Mouse (Mus musculus): ENCODE data around the gene Omp. TPM values are rescaled to one million over a fixed set of nuclear protein-coding genes. Genes with fewer than 3 reads are reported as not detected.

The Omp gene
- total RNA-seq, 2 experiments from 2014 or later, result 4.4 TPM; not detected in 1

DNA sequence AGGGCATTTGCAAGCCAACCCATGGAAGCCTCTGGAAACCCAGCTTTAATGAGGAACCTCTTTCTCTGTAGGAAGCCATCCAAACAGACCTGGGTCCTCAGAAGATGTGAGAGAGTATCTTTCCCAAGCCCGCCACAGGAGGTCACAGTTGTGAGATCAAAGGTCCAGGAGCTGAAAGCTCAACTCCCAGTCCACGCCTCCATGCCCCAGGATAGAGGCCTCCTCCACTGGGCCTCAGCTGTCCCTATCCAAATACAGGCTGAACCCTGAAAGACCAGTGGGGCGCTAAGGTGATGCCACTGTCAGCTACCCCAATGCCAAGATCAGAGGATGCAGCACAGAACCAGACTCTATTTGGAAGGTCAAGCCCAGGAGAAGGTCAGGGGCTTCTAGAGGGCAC lies 2.7 kb downstream of the Omp start:
- DNase-seq (ENCODE audit: low spot score in 2 of 2), result no peak

DNA sequence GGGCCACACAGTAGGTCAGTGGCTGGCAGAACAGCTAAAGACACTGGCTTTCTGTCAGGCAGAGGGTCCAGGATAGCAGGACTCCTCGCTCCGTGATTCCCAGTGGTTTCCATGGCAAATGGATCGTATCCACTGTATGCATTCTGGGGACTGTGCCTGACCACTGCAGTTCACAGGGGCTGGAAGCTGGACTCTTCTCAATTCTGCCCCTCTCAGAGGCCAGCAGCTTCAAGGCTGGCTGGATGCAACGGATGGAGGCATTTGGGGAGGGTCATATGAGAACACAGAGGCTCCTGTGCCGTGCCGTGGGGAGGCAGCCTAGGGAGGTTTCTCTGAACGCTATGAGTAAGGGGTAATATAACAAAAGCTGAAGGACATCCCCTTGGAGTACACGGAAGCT lies 3.1 kb downstream of the Omp start:
- DNase-seq (ENCODE audit: low spot score in 2 of 2), result no peak

DNA sequence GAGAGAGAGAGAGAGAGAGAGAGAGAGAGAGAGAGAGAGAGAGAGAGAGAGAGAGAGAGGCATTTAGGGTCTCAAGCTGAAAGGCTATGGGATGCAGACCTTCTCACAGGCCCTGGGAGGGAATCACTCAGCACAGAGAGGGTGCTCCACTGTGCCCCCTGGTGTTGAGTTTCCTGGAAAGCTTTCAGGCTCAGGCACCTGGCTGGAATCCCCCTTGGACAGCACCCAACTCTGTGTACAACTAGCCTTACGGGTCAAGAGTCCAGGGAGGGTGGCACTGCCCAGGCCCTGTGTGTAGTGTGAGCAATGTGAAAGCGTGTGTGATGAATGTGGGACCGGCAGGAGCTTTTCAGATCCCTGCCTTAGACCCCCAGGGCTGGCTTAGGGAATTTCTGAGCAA lies 4.1 kb downstream of the Omp start:
- peak in 1 of 2 experiments; percentile 49 for DNase-seq (ENCODE audit: low spot score in 2 of 2)

DNA sequence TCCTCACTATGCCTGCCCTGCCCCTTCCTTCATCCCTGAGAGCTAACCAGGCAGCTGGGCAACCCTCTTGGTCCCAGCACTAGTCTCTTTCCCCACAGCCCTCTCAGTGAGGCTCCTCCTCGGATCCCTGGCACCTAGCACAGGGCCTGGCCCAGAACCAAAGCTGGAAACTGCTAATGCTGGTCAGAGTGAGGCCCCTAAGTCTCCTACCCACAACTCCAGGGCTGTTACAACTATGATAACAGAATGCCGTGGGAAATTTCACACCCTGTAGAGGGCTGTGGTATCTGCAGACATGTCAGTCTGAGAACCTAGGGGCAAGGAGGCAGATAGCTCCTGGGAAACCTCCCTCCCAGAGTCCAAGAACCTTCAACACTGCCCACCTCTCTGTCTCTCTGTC lies 4.7 kb downstream of the Omp start:
- no peak for DNase-seq (ENCODE audit: low spot score in 2 of 2)

DNA sequence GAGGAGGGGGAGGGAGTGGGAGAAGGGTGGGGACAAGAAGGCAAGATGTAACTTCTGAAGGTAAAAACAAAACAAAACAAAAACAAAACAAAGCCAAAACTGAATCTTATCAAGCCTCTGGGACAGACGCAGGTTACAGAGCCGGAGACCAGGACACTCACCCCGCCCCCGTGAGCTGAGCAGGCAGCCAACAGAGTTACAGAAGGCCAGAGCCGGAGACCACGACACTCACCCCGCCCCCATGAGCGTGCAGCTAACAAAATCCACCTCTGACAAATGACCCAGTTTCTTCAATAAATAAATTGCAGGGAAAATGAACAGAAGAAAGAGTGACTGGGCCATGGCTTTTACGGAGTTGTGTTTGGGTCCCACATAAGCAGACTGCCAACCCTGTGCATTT lies 6.1 kb downstream of the Omp start:
- no peak for DNase-seq (ENCODE audit: low spot score in 2 of 2)

DNA sequence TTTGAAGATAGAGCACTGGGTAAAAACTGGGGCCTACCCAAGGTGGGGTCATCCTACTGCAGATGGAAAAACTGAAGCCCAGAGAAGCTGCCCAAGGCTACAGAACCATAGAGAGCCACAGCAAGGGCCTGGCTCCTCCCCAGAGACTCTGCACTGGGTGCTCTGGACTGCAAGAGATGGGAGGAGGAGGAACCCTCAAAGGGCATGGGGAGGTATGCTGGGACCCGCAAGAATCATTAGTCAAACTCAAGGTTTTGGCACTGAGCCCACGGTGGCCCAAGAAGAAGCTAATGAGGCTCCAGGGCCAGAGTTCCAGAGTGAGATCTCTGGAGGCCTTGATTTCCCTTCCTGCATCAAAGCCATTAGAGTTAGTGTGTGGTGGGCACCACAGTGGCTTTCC lies 7.3 kb downstream of the Omp start:
- no peak for DNase-seq (ENCODE audit: low spot score in 2 of 2)

DNA sequence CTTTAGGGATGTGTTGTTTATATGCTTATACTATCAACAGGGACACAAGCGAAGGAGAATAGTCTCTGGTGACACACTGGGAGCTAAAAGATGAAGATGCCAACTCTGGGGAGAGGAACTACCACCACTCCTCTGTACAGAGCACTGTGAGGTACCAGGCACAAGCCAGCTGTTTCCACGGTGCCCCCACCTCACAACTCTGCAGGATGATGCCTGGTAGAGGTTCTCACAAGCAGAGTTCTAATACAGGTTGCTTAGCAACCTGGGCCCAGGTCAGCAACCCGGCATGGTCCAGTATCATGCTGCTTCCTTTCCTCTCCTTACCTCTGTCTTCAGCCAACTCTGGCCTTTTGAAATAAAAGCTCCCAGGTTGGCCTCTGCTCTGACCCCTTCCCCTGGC lies 7.7 kb downstream of the Omp start:
- DNase-seq (ENCODE audit: low spot score in 2 of 2), result no peak

DNA sequence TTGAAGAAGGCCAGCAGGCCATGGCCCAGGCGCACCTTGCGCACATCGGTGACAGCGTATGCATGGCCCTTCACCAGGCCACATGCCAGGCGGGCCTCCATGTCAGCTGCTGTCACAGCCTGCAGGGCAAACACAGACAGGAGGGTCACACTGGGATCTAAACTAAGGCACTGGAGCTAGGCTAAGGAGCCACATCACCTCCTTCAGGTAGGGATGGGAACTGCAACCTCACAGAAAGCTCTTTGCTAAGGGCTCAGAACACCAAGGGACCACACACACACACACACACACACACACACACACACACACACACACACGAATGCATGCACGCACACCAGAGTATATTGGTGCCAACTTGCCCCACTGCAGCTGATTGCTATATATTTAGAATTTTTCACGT lies 13.6 kb downstream of the Omp start:
- DNase-seq (ENCODE audit: low spot score in 2 of 2), result no peak

DNA sequence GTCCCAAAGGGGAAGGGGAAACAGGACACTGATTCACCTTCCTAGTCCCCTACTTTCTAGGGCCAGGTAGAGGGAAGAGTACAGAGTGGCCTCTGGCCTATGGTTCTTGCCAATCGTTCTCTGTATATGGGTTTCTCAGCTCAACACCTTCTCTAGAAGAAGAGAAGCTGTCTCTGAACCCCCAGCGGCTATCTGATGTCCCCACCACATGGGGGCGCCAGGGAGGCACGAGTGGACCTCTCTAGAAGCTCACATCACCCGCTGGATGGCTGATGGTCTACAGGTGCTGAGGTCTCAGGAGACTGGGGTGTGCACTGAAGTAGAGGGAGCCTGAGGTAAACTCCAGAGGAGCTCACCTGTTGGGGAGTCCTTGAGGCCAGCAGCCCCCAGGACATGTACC lies 19.8 kb downstream of the Omp start:
- peak in 1 of 2 experiments; percentile 47 for DNase-seq (ENCODE audit: low spot score in 2 of 2)

DNA sequence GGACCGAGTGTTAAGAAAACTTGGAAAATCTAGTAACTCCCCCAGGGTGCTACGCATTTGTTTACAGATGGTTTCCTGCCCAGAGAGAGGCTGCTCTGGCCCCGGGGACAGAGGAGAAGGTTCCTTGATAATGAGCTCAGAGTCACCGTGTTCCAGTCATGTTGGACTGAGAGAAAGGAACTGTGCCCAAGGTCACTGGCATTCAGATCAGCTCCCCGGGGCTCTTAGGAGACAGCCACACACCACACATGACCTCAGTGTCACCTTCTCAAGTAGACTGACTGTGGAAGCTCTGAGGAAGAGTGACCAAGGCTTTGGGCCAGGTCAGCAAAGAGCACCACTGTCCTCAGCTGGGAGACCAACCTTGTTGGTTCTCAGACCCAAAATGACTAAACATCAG lies 20.6 kb downstream of the Omp start:
- no peak for DNase-seq (ENCODE audit: low spot score in 2 of 2)

DNA sequence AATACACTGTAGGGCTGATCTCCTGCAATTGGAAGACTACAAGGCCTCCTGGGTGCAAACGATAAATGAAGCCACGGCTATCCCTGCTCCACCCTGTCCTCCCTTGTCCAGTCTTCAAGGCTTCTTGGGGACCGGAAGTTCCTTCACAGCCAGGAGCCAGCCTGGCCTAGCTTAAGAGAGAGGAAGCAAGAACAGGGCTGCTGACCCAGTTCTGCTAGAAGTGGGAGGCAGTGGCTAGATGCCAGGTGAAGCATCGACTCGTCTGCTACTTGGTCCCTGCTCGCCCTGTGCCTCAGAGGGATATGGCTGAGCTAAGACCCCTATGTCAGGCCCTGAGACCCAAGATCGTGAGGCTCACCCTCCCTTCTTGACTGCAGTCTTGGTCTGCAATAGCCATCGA lies 23.6 kb downstream of the Omp start:
- DNase-seq (ENCODE audit: low spot score in 2 of 2), result no peak

DNA sequence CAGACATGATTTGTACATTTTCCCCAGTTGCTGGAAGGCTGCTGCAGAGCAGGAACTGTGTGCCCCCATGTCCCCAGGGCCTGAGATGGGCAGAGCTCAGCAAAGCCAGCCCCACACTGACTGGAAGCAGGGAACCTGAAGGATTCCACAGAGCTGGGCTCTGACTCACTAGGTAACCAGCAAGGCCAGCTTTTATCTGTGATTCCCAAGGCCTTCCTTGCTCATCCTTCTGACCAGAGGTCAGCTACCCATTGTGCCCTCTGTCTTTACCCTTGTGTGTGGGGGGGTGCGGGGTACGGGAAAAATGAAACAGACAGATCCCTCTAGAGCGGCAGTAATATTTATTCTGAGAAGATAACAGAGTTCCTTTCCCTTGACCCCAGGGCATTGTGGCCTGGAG lies 24.1 kb downstream of the Omp start:
- peak in 1 of 2 experiments; percentile 52 for DNase-seq (ENCODE audit: low spot score in 2 of 2)

DNA sequence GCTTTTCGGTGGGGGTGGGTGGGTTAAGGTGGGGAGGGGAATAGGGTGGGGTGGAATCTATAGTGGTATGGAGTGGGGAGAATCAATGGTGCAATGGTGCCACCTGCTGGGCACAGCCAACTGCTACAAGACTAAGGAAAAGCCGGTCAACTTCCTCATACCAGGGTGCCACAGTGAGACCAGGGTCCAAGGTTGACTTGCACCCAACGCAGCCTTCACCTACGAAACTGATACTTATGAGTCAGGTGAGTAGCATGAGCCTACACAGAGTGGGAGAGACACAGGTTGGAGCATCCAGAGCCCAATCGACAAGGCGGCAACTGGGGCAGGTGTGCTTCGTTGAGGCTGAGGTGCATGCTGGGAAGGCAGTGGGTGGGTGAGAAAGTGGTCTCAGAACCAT lies 25.0 kb downstream of the Omp start:
- DNase-seq (ENCODE audit: low spot score in 2 of 2), result peak; percentile 80 to 82

DNA sequence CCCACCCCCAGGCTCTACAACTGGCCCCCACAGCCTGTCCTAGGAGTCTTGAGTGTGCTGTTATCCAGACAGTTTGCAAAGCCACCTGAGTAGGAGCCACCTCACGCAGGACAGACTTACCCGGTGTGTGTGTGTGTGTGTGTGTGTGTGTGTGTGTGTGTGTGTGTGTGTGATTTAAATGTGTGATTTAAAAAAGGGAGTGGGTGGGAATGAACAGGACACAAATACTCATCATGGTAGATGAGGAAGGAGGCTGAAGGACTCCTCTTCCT lies 25.4 kb downstream of the Omp start:
- DNase-seq (ENCODE audit: low spot score in 2 of 2), result no peak

DNA sequence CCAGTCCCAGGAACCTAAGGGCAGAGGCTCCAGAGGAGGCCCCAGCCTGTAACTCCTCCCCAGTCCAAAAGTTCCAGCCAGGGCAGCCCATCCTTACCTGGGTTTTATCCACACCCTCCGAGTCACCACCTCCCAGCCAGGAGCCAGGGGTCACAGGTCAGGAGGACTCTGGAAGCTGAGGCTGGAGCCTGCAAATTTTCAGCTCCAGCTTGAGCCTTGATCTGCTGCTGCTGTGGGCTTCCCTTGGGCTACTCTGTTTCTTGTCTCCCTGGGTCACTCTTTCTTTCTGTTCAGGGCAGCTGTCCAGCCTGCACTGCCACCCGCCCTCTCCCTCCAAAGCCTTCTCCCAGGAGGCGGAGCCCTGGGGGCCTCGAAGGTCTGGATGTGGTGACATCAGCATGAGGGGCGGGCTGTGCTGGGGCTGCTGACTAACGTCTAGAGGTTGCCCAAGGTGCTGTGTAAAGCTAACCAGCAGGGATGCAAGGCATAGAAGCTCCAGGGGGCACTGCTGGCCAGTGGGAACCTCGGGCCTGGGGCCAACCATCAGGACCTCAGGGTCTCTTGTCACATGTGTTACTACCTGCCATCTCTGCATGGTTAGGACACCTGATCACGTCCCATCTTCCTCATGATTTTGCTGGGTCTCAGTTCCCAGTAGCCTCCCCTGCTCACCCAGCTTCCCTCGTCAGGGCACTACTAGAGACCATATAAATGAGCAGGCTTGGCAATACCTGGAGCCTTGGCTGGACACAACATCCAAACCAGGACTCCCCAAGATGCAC lies 25.9 kb downstream of the Omp start, which contains the start of gene Myo7a:
Gene Myo7a, minus strand, starts transcription at position 346 of the 782 bp plus-strand sequence.
- DNase-seq (ENCODE audit: low spot score in 2 of 2), result peak; percentile 78

DNA sequence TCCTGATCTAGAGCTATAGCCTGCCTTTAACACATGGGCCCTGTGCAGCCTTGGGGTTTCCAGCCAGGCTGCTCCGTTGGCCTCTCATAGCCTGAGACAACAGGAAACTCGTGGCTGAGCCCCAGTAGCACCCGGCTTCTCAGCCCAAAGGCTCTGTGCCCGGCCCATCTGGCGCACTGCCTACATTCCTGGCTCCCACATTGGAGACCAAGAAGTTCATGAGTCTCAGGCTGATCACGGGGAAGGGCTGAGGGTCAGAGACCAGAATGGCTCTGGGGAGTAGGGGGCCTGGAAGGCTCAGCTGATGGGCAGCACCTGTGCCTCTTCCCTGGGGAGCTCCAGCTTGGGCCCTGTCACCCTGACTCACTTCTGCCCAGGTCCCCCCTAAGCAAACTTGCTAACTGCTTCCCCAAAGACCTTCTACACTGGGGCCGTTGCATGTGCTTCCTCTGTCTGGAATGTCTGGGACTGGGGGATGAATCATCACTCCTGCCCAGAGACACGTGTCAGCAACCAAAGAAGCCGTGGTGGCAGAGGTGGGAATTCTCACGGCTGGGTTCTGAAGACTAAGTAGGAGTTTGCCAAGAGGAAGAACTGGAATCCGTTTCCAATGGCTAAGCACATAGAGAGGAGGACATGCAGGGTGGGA lies 28.2 kb downstream of the Omp start:
- DNase-seq (ENCODE audit: low spot score in 2 of 2), result peak; percentile 69 to 73

DNA sequence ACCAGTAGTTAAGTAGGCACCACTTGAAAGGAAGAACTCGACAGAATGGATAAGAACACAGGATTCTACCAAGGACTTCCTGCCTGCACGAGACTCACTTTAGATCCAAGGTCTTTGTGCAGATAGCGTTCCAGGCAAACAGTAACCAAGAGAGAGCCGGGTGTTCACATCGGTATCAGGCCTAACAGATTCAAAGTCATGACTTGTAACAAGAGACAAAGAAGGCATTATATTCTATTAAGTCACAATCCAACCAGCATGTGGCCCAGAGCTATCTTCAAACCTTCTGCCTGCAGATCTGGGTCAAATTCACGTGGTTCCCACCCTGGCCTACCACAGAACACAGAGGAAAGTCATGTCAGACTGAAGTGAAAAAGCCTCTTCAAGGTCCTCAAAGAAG lies 30.6 kb downstream of the Omp start:
- no peak for DNase-seq (ENCODE audit: low spot score in 2 of 2)

DNA sequence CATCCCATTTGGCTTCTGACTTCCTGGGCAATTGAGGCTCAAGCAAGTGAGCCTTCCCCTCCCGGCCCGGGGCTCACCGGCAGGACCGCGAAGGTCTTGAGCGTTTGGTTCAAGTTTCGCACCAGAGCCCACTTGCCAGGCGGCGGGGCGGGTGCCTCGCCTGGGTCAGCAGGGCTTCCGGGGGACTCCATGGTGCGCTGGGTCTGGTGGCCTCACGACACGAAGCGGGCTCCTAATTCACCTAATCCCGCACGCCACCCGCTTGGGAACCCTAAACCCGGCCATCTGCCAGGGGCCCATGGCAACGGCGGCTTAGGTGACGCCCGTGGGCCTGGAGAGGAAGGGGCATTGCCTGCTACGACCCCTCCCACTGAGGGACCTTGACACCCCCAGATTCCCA lies 34.1 kb downstream of the Omp start:
- DNase-seq (ENCODE audit: low spot score in 2 of 2), result no peak

DNA sequence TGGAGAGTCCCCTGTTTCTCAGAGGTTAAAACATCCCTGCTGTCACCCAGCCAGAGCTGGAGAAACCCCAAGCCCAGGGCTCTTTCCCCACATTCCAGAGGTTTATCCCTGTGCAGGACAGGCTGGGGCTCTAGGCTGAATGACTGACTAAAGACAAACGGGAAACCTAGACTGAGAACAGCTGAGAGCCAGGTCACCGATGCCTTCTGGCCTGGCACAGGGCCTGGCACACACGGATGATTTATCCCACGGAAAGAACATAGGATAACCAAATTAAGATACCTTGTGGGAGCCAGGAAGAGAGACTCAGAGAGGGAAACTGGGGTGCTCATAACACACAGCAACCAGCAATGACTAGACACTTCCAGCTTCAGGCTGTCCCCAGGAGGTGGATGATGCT lies 35.5 kb downstream of the Omp start:
- no peak for DNase-seq (ENCODE audit: low spot score in 2 of 2)

DNA sequence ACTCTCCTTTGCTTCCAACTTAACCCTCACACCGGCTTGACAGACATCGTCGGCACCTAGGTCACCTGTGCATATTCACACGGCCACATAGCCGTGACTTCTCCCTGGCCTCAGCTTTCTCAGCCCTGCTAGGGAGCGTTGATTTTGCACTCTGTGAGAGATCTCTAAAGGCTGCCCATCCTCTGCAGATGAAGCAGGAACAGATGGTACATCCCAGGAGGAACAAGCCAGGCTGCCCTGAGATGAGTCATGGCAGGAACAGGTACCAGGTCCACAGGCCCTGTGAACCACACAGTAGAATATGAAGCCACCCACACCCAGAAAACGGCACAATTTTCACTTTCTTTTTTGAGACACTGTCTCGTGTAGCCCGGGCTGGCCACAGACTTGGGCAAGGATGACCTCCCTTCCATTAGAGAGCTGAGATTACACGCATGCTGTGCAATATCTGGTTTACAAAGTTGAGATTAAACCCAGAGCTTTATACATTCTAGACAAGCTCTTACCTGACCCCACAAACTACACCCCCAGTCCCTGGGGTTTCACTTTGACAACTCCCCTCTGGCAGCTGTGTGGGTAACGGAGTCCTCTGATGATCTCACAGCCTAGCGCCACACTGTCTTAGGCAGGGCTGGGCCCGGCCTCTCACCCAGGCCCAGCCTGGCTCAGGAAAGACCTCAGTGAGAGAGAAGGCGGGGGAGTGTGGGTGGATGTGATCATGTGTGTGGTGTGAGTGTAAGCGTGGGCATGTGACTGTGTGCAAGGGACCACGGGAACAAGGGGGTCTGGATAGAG lies 36.5 kb downstream of the Omp start:
- no peak for DNase-seq (ENCODE audit: low spot score in 2 of 2)

DNA sequence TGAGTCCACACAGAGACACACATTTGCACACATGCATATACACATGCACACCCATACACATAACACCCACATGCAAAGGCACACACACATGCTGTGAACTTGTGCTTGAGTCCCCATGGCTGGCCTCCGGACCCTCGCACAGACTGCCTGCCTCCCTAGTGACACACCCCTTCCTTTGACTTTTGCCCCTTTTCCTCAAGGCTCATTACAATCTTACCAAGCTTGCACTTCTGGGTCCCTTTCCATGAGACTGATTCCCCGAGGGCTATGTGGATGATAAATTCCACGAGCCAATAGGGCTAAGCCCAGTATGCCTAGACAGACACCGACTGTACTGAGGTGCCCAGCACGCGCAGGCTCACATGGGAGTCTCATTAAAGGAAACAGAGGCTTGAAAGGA lies 39.0 kb downstream of the Omp start:
- no peak for DNase-seq (ENCODE audit: low spot score in 2 of 2)
